Mouse (Mus musculus): ENCODE data around the gene Chkb. TPM values are rescaled to one million over a fixed set of nuclear protein-coding genes. Genes with fewer than 3 reads are reported as not detected.

Chkb gene
- total and polyA plus RNA-seq, 3 experiments: 21.1 to 31.8 (median 26.4) TPM

DNA sequence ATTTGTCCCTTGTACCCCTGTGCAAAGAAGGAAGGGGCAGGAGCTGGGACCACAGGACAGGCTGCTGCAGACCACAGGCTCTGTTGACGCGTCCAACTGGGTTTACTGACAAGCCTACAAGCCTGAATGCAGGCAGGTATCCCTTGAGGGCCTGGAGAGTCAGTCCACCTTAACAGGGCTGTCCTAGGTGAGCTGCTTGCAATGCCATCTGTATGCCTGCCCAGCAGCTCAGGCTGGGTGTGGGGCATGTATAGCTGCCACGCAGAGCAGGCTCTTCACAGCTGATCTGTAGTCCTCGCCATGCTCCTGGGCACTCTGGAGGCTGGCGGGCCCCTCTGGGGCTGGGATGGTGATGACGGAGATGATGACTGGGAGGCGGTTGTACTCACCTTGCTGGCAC lies 45.1 kb downstream of the Chkb start, which contains the start of gene Klhdc7b:
TSS of gene Klhdc7b (plus strand) at position 301 of the 400 bp plus-strand sequence.
- in situ Hi-C loops (cut with MboI; ENCODE audit: low pct_ligation_motif_present, low pct_unique_long_range_greater_than_20kb, low sequenced_read_pairs): no loop called here
- no peak within 1 kb of the TSS for H3K9ac ChIP-seq (ENCODE audit: insufficient read depth, low read depth)

GRCm38 (mm10) chr15:89379429-89379828 lies 50.3 kb downstream of the Chkb start:
- dilution Hi-C loops (cut with MboI; ENCODE audit: extremely low pct_ligation_motif_present, extremely low pct_unique_long_range_greater_than_20kb, low sequenced_read_pairs): no loop called here
- in situ Hi-C loops (cut with MboI; ENCODE audit: low pct_ligation_motif_present, low pct_unique_long_range_greater_than_20kb, low sequenced_read_pairs): no loop called here
- H3K9ac ChIP-seq (ENCODE audit: insufficient read depth, low read depth): no peak overlapping the region
- H3K36me3 ChIP-seq (replicated peaks in 1 of 2; ENCODE audit: control insufficient read depth in 1 of 2, insufficient read depth in 1 of 2, low read length in 1 of 2): no peaks in the 10 kb centered on the region
- peaks cover 13% of the 10 kb centered on the region for H3K9me3 ChIP-seq (replicated peaks; ENCODE audit: low read length)
- H3K79me2 ChIP-seq (replicated peaks; ENCODE audit: control insufficient read depth, extremely low read depth, insufficient read depth, poor library complexity, severe bottlenecking): no peaks in the 10 kb centered on the region
- no peak for DNase-seq (ENCODE audit: extremely low read depth)
- H3K4me1 ChIP-seq (ENCODE audit: control insufficient read depth in 1 of 2, insufficient read depth in 2 of 2): peaks cover 0 to 6% of the 10 kb centered on the region in 2 experiments; a peak in 2 of 4 replicates
- H3K27me3 ChIP-seq (replicated peaks): peaks cover 20% of the 10 kb centered on the region
- TF ChIP-seq ZMIZ1 (IDR thresholded peaks at IDR 0.05; ENCODE audit: low read depth, low read length): no peak
- no peak for TF ChIP-seq HCFC1 (IDR thresholded peaks at IDR 0.05; ENCODE audit: low read depth, low read length)
- no peak for TF ChIP-seq MXI1 (IDR thresholded peaks at IDR 0.05; ENCODE audit: low read depth, low read length)
- TF ChIP-seq PAX5 (IDR thresholded peaks at IDR 0.05; ENCODE audit: low read length): no peak
- TF ChIP-seq KAT2A (IDR thresholded peaks at IDR 0.05; ENCODE audit: insufficient replicate concordance, low read length): no peak
- TF ChIP-seq MAX (IDR thresholded peaks at IDR 0.05; ENCODE audit: low read length): no peak
- TF ChIP-seq ETS1 (conservative IDR thresholded peaks at IDR 0.05; ENCODE audit: low read depth, low read length): no peak
- TF ChIP-seq USF2 (conservative IDR thresholded peaks at IDR 0.05; ENCODE audit: low read depth, low read length): no peak
- TF ChIP-seq TBP (conservative IDR thresholded peaks at IDR 0.05; ENCODE audit: low read depth, low read length): no peak
- TF ChIP-seq MEF2A (IDR thresholded peaks at IDR 0.05; ENCODE audit: borderline replicate concordance, low read depth, low read length): no peak
- TF ChIP-seq MAZ (IDR thresholded peaks at IDR 0.05; ENCODE audit: low read depth, low read length): no peak
- no peak for TF ChIP-seq NELFE (IDR thresholded peaks at IDR 0.05; ENCODE audit: low read depth, low read length)
- no peak for TF ChIP-seq CHD2 (IDR thresholded peaks at IDR 0.05; ENCODE audit: low read length)
- no peak for TF ChIP-seq SIN3A (IDR thresholded peaks at IDR 0.05; ENCODE audit: low read length)
- no peak for TF ChIP-seq ZKSCAN1 (IDR thresholded peaks at IDR 0.05; ENCODE audit: borderline replicate concordance, low read depth, low read length)
- no peak for TF ChIP-seq SMC3 (IDR thresholded peaks at IDR 0.05; ENCODE audit: low read depth, low read length)
- no peak for TF ChIP-seq E2F4 (IDR thresholded peaks at IDR 0.05; ENCODE audit: insufficient replicate concordance, low read depth, low read length)
- TF ChIP-seq ZNF384 (IDR thresholded peaks at IDR 0.05; ENCODE audit: low read depth, low read length): no peak
- no peak overlapping the region for H3K4me2 ChIP-seq (ENCODE audit: insufficient read depth, low read depth, poor library complexity, severe bottlenecking)
- H3K27ac ChIP-seq (ENCODE audit: insufficient read depth, low read depth): no peak overlapping the region
- H3K4me3 ChIP-seq (replicated peaks in 1 of 3; ENCODE audit: low read depth in 2 of 3, low read length in 2 of 3, poor library complexity in 1 of 3): no peak overlapping the region

More for the DNA sequence above, 45.1 kb downstream of the Chkb start, which contains the start of gene Klhdc7b:
- dilution Hi-C loops (cut with MboI; ENCODE audit: extremely low pct_ligation_motif_present, extremely low pct_unique_long_range_greater_than_20kb, low sequenced_read_pairs): no loop called here
- Histone ChIP-seq H3K36me3 (replicated peaks in 1 of 2; ENCODE audit: control insufficient read depth in 1 of 2, insufficient read depth in 1 of 2, low read length in 1 of 2) (no peaks in the 10 kb centered on the region), H3K27ac (ENCODE audit: insufficient read depth, low read depth) (no peak within 1 kb of the TSS), H3K4me3 (replicated peaks in 1 of 3; ENCODE audit: low read depth in 2 of 3, low read length in 2 of 3, poor library complexity in 1 of 3) (no peak within 1 kb of the TSS), H3K4me1 (ENCODE audit: control insufficient read depth in 1 of 2, insufficient read depth in 2 of 2) (no peaks in the 10 kb centered on the region), H3K9me3 (replicated peaks; ENCODE audit: low read length) (no peaks in the 10 kb centered on the region), H3K79me2 (replicated peaks; ENCODE audit: control insufficient read depth, extremely low read depth, insufficient read depth, poor library complexity, severe bottlenecking) (no peaks in the 10 kb centered on the region), H3K4me2 (ENCODE audit: insufficient read depth, low read depth, poor library complexity, severe bottlenecking) (no peak within 1 kb of the TSS), H3K27me3 (replicated peaks) (peaks cover 49% of the 10 kb centered on the region)
- DNase-seq (ENCODE audit: extremely low read depth): no peak
- no peak for TF ChIP-seq E2F4 (IDR thresholded peaks at IDR 0.05; ENCODE audit: insufficient replicate concordance, low read depth, low read length)
- no peak for TF ChIP-seq ZMIZ1 (IDR thresholded peaks at IDR 0.05; ENCODE audit: low read depth, low read length)
- no peak for TF ChIP-seq IRF4 (IDR thresholded peaks at IDR 0.05; ENCODE audit: low read depth, low read length)
- no peak for TF ChIP-seq ETS1 (conservative IDR thresholded peaks at IDR 0.05; ENCODE audit: low read depth, low read length)
- no peak for TF ChIP-seq SIN3A (IDR thresholded peaks at IDR 0.05; ENCODE audit: low read length)
- TF ChIP-seq PAX5 (IDR thresholded peaks at IDR 0.05; ENCODE audit: low read length): no peak
- TF ChIP-seq EP300 (IDR thresholded peaks at IDR 0.05; ENCODE audit: low read length): no peak
- no peak for TF ChIP-seq ZNF384 (IDR thresholded peaks at IDR 0.05; ENCODE audit: low read depth, low read length)
- no peak for TF ChIP-seq ELF1 (IDR thresholded peaks at IDR 0.05; ENCODE audit: low read depth, low read length)
- TF ChIP-seq USF1 (IDR thresholded peaks at IDR 0.05; ENCODE audit: low read depth, low read length): no peak
- TF ChIP-seq CTCF (conservative IDR thresholded peaks at IDR 0.05 in 1 of 2, IDR thresholded peaks at IDR 0.05 in 1 of 2; ENCODE audit: low read depth in 2 of 2, low read length in 2 of 2): no peak
- no peak for TF ChIP-seq GABPA (IDR thresholded peaks at IDR 0.05; ENCODE audit: insufficient replicate concordance, low read depth, low read length)
- TF ChIP-seq NELFE (IDR thresholded peaks at IDR 0.05; ENCODE audit: low read depth, low read length): no peak
- TF ChIP-seq MAX (IDR thresholded peaks at IDR 0.05; ENCODE audit: low read length): no peak
- TF ChIP-seq ZC3H11A (IDR thresholded peaks at IDR 0.05; ENCODE audit: low read depth, low read length): no peak
- TF ChIP-seq RCOR1 (conservative IDR thresholded peaks at IDR 0.05; ENCODE audit: low read depth, low read length): no peak
- TF ChIP-seq JUN (IDR thresholded peaks at IDR 0.05; ENCODE audit: insufficient read depth, low read depth, low read length): no peak
- no peak for TF ChIP-seq POLR2AphosphoS2 (IDR thresholded peaks at IDR 0.05; ENCODE audit: low read depth, low read length)
- TF ChIP-seq HCFC1 (IDR thresholded peaks at IDR 0.05; ENCODE audit: low read depth, low read length): no peak

All from CH12.LX (cell line).